Mouse (Mus musculus): ENCODE data around the gene Gm28710. TPM values are rescaled to one million over a fixed set of nuclear protein-coding genes. Genes with fewer than 3 reads are reported as not detected.

Gene Gm28710
- polyA plus RNA-seq (2017; shearing (Covaris generic)): not detected

GRCm38 (mm10) chr5:16791243-16791860 is at the start of gene Gm28710:
Gene Gm28710, plus strand, starts transcription at chr5:16791810.

Other genes starting within 250 kb of the Gm28710 start
- gene Hgf, start 238.3 kb upstream of the Gm28710 start, polyA plus RNA-seq (2017; shearing (Covaris generic)): 3.5 TPM

Data from CD4-positive, CD25-positive, alpha-beta regulatory T cell, adult 9 weeks (primary cell).